ENCODE assay signal across 28 mouse cellular contexts in the genomic region with DNA sequence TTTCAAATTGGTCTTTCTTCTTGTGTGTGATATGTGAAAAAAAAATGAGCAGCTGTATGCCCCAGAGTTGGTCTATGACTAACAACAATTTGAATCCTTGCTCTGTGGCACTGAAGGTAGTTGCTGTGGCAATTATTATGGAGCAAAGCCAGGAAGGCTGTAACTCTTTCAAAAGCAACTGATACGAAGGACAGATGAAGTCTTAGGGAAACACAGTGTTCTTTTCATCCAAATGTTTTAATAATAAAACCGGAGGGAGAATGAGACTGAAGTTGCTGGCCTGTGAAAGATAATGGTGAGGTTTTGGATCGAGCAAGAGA.
DNase-seq lines count a peak whose midpoint lies in the region; ATAC-seq and TF ChIP-seq lines count a peak whose summit lies in the region.
"Had no signal": no experiment of that assay in that cellular context is flagged by ENCODE, and none has a peak within 500 bp of the region (broad histone marks: within the 10 kb centered on the region; RNA-seq: fewer than 3 reads in every experiment).

No protein-coding gene starts in this region.

- WGBS in lung, embryonic 14.5 days = 40% methylated on average over 3 of the region's 3 CpGs
- 60% methylated on average over 3 of the region's 3 CpGs for WGBS in lung, adult 2 months
- 53% methylated on average over 3 of the region's 3 CpGs for WGBS in lung, postnatal 0 days
- WGBS in liver, embryonic 11.5 days = 70% methylated on average over 3 of the region's 3 CpGs

- no peaks in the 10 kb centered on the region for H3K36me3 ChIP-seq in lung, embryonic 14.5 days (ENCODE audit: insufficient read depth)
- no peaks in the 10 kb centered on the region for H3K36me3 ChIP-seq in lung, postnatal 0 days (ENCODE audit: insufficient read depth, low read length)
- H3K36me3 ChIP-seq in liver, embryonic 11.5 days (ENCODE audit: control insufficient read depth, insufficient read depth, low read length) = no peaks in the 10 kb centered on the region
- H3K36me3 ChIP-seq: embryonic facial prominence, embryonic 15.5 days; hindbrain, embryonic 10.5 days; limb, embryonic 12.5 days; liver, embryonic 12.5 days had no signal

- DNase-seq in adrenal gland, adult (ENCODE audit: inconsistent age in 2 of 2, low spot score in 1 of 2) = peak; percentile 62 to 84
- no peak for DNase-seq in adrenal gland, postnatal 25 days
- peak; percentile 60 for DNase-seq in lung, embryonic 14.5 days
- DNase-seq in lung, adult 2 months = no peak
- DNase-seq in adrenal gland, adult 8-10 months = peak; percentile 51
- DNase-seq in lung, postnatal 0 days (ENCODE audit: low spot score) = peak; percentile 66
- DNase-seq in liver, embryonic 11.5 days (ENCODE audit: low spot score) = no peak
- DNase-seq in heart, adult 11 months = no peak
- DNase-seq: cerebellum, adult 11 months; cerebellum, adult 9-11 months; gastrocnemius, postnatal 10 days; heart, postnatal 10 days; kidney, adult 9 months; kidney, postnatal 25 days; right cerebral cortex, postnatal 14 days; spleen, adult 18-20 months; thymus, postnatal 14 days had no signal

- TF ChIP-seq CTCF in lung, embryonic 14.5 days (IDR thresholded peaks at IDR 0.05; ENCODE audit: low read depth) = no peak
- TF ChIP-seq CTCF in lung, adult 2 months (IDR thresholded peaks at IDR 0.05; ENCODE audit: insufficient read depth, low read length) = no peak
- TF ChIP-seq CTCF in lung, postnatal 0 days (IDR thresholded peaks at IDR 0.05) = no peak

- H3K27ac ChIP-seq in lung, embryonic 14.5 days (ENCODE audit: low read depth) = peak overlapping the region; percentile 66
- no peak overlapping the region for H3K27ac ChIP-seq in lung, postnatal 0 days (ENCODE audit: low read length)
- H3K27ac ChIP-seq in liver, embryonic 11.5 days (ENCODE audit: low read depth, low read length) = no peak overlapping the region
- H3K27ac ChIP-seq: embryonic facial prominence, embryonic 15.5 days; hindbrain, embryonic 10.5 days; hindbrain, postnatal 0 days; limb, embryonic 12.5 days; liver, embryonic 12.5 days; macrophage had no signal

- H3K9ac ChIP-seq in lung, embryonic 14.5 days = no peak overlapping the region
- H3K9ac ChIP-seq in lung, postnatal 0 days (replicated peaks; ENCODE audit: low read depth) = no peak overlapping the region
- H3K9ac ChIP-seq in liver, embryonic 11.5 days (ENCODE audit: low read depth, low read length) = no peak overlapping the region
- H3K9ac ChIP-seq: embryonic facial prominence, embryonic 15.5 days; heart, embryonic 12.5 days; limb, embryonic 12.5 days; liver, embryonic 12.5 days had no signal

- H3K4me2 ChIP-seq in lung, embryonic 14.5 days = no peak overlapping the region
- H3K4me2 ChIP-seq in lung, postnatal 0 days (replicated peaks; ENCODE audit: low read depth, low read length) = no peak overlapping the region
- no peak overlapping the region for H3K4me2 ChIP-seq in liver, embryonic 11.5 days
- H3K4me2 ChIP-seq: embryonic facial prominence, embryonic 15.5 days; heart, embryonic 12.5 days; limb, embryonic 12.5 days; liver, embryonic 12.5 days had no signal

- peak; percentile 51 for ATAC-seq in lung, embryonic 14.5 days (ENCODE audit: insufficient read depth)
- ATAC-seq in lung, postnatal 0 days = peak; percentile 47
- no peak for ATAC-seq in liver, embryonic 11.5 days (replicated peaks; ENCODE audit: low FRiP score)
- ATAC-seq: activated CD4-positive, CD25-positive, alpha-beta regulatory T cell, adult 4 months; hindbrain, postnatal 0 days; intestine, embryonic 16.5 days; liver, embryonic 12.5 days; midbrain, embryonic 16.5 days had no signal

- H3K4me1 ChIP-seq in lung, embryonic 14.5 days (ENCODE audit: insufficient read depth) = no peaks in the 10 kb centered on the region
- no peaks in the 10 kb centered on the region for H3K4me1 ChIP-seq in lung, adult 2 months (ENCODE audit: control insufficient read depth, insufficient read depth, low read length)
- no peaks in the 10 kb centered on the region for H3K4me1 ChIP-seq in lung, postnatal 0 days (ENCODE audit: insufficient read depth, low read depth, low read length)
- H3K4me1 ChIP-seq in liver, embryonic 11.5 days (replicated peaks; ENCODE audit: control insufficient read depth, insufficient read depth, low read length) = no peaks in the 10 kb centered on the region
- H3K4me1 ChIP-seq: embryonic facial prominence, embryonic 15.5 days; heart, embryonic 12.5 days; hindbrain, embryonic 10.5 days; limb, embryonic 12.5 days; liver, embryonic 12.5 days had no signal

- no peak for TF ChIP-seq POLR2A in lung, adult 2 months (IDR thresholded peaks at IDR 0.05; ENCODE audit: borderline replicate concordance, extremely low read depth, low read depth, low read length)

- no peak for TF ChIP-seq EP300 in lung, postnatal 0 days (IDR thresholded peaks at IDR 0.05)

- H3K9me3 ChIP-seq in lung, embryonic 14.5 days (ENCODE audit: low read depth, low read length) = no peaks in the 10 kb centered on the region
- H3K9me3 ChIP-seq in lung, postnatal 0 days (ENCODE audit: low read length) = no peaks in the 10 kb centered on the region
- no peaks in the 10 kb centered on the region for H3K9me3 ChIP-seq in liver, embryonic 11.5 days (ENCODE audit: control insufficient read depth, low read length)
- H3K9me3 ChIP-seq: embryonic facial prominence, embryonic 15.5 days; heart, embryonic 12.5 days; hindbrain, embryonic 10.5 days; limb, embryonic 12.5 days; liver, embryonic 12.5 days had no signal

- no peaks in the 10 kb centered on the region for H3K27me3 ChIP-seq in lung, embryonic 14.5 days (ENCODE audit: insufficient read depth, low read length)
- no peaks in the 10 kb centered on the region for H3K27me3 ChIP-seq in lung, postnatal 0 days (replicated peaks; ENCODE audit: insufficient read depth, low read length)
- H3K27me3 ChIP-seq in liver, embryonic 11.5 days (replicated peaks; ENCODE audit: control insufficient read depth, insufficient read depth, low read length) = no peaks in the 10 kb centered on the region
- H3K27me3 ChIP-seq: embryonic facial prominence, embryonic 15.5 days; heart, embryonic 12.5 days; limb, embryonic 12.5 days; liver, embryonic 12.5 days had no signal

- no peak overlapping the region for H3K4me3 ChIP-seq in lung, embryonic 14.5 days (ENCODE audit: low read depth, low read length)
- no peak overlapping the region for H3K4me3 ChIP-seq in lung, adult 2 months (replicated peaks; ENCODE audit: extremely low read depth, low read depth, low read length)
- H3K4me3 ChIP-seq in lung, postnatal 0 days (ENCODE audit: low read depth, low read length) = no peak overlapping the region
- H3K4me3 ChIP-seq in liver, embryonic 11.5 days (ENCODE audit: low read depth, low read length) = no peak overlapping the region
- H3K4me3 ChIP-seq: embryonic facial prominence, embryonic 15.5 days; heart, embryonic 12.5 days; hindbrain, embryonic 10.5 days; limb, embryonic 12.5 days; liver, embryonic 12.5 days; myocyte had no signal

Comparison
In these comparisons a context has a peak if more than half of its experiments do, and no peak if none do; other contexts are left out.
1. DNase-seq: peak in adrenal gland, adult (2 of 2), lung, embryonic 14.5 days (single experiment), adrenal gland, adult 8-10 months (single experiment) and lung, postnatal 0 days (single experiment); none in adrenal gland, postnatal 25 days (single experiment), lung, adult 2 months (single experiment), liver, embryonic 11.5 days (single experiment) and heart, adult 11 months (single experiment).